Mouse (Mus musculus) bone marrow macrophage, adult 2 months (primary cell): Measurements from ENCODE around the gene Noct. TPM values are rescaled to one million over a fixed set of nuclear protein-coding genes. Genes with fewer than 3 reads are reported as not detected.
"Not testable (repeated sequence)": the region's sequence is repeated elsewhere in the genome, so short reads cannot be mapped to it uniquely, and the experiment has no call there.

Experiments
- H3K27ac ChIP-seq: 2 replicates; pipeline ENCODE4 v1.5.1; 2012; ENCODE audit warnings: low read depth, low read length; ENCODE audit not compliant: insufficient read depth
- H3K4me1 ChIP-seq: 2 replicates; pipeline ENCODE4 v1.6.1; 2012; ENCODE audit warnings: low read length; ENCODE audit not compliant: control insufficient read depth, insufficient read depth
- H3K4me3 ChIP-seq: 2 replicates; pipeline ENCODE4 v1.5.1; 2012; ENCODE audit warnings: mild to moderate bottlenecking, low read length, moderate library complexity; ENCODE audit not compliant: insufficient read depth
- CTCF ChIP-seq: IDR thresholded peaks from 2 replicates; pipeline ENCODE4 v1.5.1; 2012; ENCODE audit warnings: low read depth, mild to moderate bottlenecking, low read length, moderate library complexity
- POLR2A ChIP-seq: IDR thresholded peaks from 2 replicates; pipeline ENCODE4 v1.6.1; 2012; ENCODE audit warnings: mild to moderate bottlenecking, low read depth, low read length, borderline replicate concordance
- polyA plus RNA-seq: library from polyadenylated mRNA; stranded (reverse); fragments of >200 nt; gene quantifications from 2 replicates; pipeline ENCODE4 v1.2.4, GENCODE M21; 2012; ENCODE audit not compliant: missing spikeins, insufficient read depth, insufficient read length

The Noct gene
- polyA plus RNA-seq, 1 experiment: 8.3 TPM

DNA sequence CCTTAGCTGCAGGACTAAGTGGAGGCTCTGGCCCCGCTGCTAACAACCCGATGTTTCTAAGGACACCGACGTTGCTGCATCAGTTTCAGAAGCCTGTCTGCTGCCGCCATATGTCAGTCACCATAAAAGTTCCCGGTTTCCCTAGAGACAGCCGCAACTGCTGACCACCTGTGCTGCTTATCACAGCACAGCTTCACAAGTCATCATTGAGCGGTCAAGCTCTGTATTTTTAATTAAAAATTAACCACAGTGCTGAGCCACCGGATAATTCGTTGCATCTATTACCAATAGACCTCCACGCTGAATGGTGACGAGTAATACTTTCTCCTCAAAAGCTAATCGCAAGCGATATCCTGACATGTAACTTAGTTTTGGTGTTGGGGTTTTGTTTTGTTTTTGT lies 19.4 kb upstream of the Noct start:
- TF ChIP-seq POLR2A: no peak
- TF ChIP-seq CTCF: no peak
- H3K4me3 ChIP-seq: no peak overlapping the region
- H3K27ac ChIP-seq: no peak overlapping the region
- H3K4me1 ChIP-seq: peaks cover 8% of the 10 kb centered on the region

DNA sequence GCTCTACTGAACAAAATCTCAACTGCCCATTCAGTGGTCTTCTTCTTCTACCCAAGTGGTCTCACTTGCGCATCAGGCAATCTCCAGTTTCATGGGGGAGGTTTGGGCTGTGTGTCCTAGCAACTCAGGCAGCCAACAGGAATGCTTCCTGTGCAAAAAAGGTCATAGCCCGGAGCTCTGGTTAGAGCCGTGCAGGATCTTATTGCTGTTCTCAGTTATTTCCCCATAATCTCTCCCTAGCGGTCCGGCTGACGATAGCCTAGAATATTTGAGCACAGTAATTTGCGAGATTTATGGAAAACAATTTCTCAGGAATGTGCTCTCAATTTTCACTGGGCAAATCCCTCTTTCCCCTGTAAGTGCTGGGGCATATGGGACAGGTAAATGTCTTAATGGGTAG lies 17.7 kb upstream of the Noct start:
- Histone ChIP-seq H3K27ac (no peak overlapping the region), H3K4me1 (peaks cover 19% of the 10 kb centered on the region), H3K4me3 (no peak overlapping the region)
- TF ChIP-seq POLR2A: no peak
- no peak for TF ChIP-seq CTCF

DNA sequence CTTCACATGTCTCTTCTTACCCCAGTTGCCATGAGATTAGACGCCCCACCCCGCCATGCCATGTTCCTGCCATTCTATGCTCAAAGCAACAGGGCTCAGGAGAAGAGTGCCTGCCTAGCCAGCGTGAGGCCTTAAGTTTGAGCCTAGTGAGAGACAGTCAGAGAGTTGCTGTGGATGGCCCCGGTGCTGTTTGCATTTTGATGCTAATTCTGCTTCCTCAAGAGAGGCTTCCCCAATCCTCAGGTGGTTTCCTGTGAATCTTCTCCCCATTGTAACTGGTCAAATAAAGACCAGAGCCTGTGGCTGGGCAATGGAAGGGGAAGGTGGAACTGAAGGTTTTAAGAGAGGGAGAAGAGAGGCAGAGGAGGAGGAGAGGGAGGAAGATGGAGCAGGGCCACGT lies 15.6 kb upstream of the Noct start:
- Histone ChIP-seq H3K4me1 (peaks cover 24% of the 10 kb centered on the region), H3K27ac (no peak overlapping the region), H3K4me3 (no peak overlapping the region)
- TF ChIP-seq POLR2A: no peak
- no peak for TF ChIP-seq CTCF

DNA sequence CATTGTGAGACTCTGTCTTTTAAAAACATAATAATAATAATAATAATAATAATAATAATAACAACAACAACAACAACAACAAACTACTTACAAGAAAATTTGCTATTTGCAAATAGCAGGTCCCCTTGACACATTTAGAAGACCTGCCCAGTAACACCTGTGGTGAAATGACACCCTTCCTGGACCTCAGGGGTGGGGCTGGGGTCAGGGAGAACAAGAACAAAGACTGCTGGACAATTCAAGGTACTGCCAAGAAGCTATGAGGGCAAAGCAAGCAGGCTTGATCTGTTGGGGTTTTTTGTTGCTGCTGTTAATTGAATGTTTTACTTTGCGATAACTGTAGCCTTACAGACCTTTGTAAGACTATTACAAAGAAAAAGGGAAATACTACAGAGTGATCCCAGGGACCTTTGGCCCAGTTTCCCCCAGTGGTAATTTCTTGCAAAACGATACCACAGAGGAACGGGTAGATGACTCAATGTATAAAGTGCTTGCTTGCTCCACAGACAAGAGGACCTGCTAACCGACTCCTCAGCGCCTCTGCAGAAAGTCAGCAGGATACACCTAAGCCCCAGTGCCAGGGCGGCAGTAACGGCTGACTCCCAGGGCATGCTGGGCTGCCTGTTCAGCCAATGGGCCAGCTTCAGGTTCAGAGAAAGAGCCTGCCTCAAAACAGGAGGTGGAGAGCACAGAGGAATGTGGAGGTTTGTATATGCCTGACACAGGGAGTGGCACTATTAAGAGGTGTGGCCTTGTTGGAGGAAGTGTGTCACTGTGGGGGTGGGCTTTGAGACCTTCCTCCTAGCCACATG lies 14.5 kb upstream of the Noct start:
- TF ChIP-seq CTCF (no peak), POLR2A (no peak)
- Histone ChIP-seq H3K4me3 (peak overlapping the region; percentile 28), H3K4me1 (peaks cover 24% of the 10 kb centered on the region), H3K27ac (peak overlapping the region; percentile 74)

DNA sequence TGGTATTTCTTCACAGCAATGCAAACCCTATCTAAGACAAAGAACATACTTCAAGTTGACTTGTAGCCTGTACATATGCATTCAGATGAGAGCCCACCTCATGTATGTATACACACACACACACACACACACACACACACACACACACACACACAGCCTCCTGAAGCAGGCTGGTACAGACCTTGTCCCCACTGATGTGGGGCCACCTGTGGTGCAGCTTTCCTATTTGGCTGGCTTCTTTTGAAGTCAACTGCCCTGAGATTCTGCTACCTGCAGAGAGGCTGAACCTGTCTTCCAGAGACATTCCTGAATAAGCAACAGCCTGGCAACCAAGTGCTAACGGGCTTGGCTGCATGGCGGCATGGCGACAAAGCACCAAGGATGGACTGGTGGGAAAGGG lies 13.8 kb upstream of the Noct start:
- Histone ChIP-seq H3K4me3 (peak overlapping the region; percentile 28), H3K27ac (peak overlapping the region; percentile 74), H3K4me1 (peaks cover 24% of the 10 kb centered on the region)
- TF ChIP-seq POLR2A (no peak), CTCF (no peak)

DNA sequence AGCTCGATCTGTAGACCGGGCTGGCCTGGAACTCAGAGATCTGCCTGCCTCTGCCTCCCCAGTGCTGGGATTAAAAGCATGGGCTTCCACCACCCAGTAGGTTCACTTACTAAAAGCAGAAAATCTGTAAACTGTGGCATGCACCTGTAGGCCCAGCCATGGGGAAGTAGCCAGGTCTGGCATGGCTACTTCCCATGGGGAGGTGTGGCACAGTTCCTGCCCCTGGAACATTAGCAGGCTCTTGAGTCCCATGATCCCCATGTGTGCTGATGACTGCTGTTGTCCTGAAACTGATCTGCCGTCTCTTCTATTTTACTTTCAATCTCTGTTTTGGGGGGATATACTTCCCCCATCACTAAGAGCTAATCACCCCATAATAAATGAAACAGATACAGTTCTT lies 11.1 kb upstream of the Noct start:
- Histone ChIP-seq H3K4me1 (peaks cover 24% of the 10 kb centered on the region), H3K27ac (no peak overlapping the region), H3K4me3 (no peak overlapping the region)
- TF ChIP-seq CTCF (no peak), POLR2A (no peak)

DNA sequence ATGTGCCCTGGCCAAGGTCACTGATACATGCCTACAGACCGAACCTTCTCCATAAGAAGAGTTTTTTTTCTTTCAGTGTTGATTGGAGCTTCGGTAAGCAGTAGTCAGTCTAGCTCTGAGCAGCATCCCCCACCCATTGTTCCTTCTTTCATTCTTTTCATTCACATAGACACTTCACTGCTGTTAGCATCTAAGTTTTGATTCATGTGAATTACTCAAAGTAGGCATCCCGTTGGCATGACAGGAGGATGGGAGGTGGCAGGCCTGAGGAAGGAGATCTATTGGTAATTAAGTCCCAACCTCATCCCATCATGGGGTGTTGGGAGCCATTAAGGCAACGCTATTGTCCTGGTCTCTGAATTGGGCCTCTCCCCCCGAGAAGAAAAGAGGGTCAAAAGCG lies 8.6 kb upstream of the Noct start:
- Histone ChIP-seq H3K4me1 (peaks cover 8% of the 10 kb centered on the region), H3K4me3 (no peak overlapping the region), H3K27ac (no peak overlapping the region)
- no peak for TF ChIP-seq POLR2A
- no peak for TF ChIP-seq CTCF

DNA sequence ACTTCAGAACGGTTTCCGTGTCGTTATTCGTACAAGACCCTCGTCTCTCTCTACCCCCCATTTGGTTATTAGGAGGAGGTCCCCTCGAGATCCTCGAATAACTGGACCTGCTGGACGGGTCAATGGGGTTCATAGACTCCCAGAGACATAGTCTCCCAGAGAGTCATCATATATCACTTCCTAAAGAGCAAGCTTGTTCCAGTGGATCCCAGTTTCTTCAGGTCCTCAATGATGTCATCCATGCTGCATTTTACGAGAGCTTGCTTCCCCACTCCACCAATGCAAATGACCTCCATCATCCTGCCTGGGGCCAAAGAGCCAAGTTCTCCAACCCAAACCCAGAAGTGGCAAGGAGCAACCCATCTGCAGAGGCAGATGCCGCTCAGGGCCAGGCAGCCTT lies 7.9 kb upstream of the Noct start:
- H3K4me1 ChIP-seq, H3K27ac ChIP-seq, H3K4me3 ChIP-seq: not testable (repeated sequence)

DNA sequence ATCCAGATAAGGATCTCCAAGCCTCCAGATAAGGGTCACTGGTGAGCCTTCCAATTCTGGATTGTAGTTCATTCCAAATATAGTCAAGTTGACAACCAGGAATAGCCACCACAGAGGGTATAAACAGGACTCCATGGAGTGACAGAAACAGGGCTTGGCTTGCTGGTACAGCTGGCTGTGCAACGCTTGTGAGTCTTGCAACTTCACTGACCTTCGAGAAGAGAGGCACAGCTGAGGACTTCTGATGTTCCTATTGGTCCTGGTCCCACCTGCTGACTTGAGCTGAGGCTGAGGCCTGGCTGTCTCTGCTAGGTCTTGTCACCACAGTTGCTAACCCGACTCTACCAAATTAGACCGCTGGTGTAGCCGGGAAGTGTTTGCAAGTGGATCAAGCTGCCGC lies 5.9 kb upstream of the Noct start:
- H3K4me1 ChIP-seq, H3K4me3 ChIP-seq, H3K27ac ChIP-seq: not testable (repeated sequence)

DNA sequence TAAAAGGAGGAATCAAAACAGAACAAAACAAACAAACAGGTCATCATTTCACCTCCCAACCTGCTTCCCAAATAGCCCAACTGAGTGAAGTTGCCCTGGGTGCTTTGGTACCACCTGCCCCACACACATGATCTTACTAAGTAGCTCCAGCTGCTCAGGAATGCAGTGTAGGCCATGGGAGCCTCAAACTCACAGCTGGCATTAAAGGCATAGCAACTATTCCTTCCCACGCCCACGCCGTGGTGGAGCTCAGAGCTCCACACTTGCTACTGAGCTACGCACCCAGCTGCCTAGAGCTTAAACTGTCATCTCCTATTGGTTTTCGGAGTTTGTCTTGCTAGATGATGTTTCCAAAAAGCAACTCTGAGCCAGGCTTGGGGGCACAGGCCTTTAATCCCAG lies 5.0 kb upstream of the Noct start:
- Histone ChIP-seq H3K4me1 (peaks cover 8% of the 10 kb centered on the region; the same call in 1 of the 2 replicates), H3K4me3 (no peak overlapping the region), H3K27ac (no peak overlapping the region)
- no peak for TF ChIP-seq POLR2A
- no peak for TF ChIP-seq CTCF

DNA sequence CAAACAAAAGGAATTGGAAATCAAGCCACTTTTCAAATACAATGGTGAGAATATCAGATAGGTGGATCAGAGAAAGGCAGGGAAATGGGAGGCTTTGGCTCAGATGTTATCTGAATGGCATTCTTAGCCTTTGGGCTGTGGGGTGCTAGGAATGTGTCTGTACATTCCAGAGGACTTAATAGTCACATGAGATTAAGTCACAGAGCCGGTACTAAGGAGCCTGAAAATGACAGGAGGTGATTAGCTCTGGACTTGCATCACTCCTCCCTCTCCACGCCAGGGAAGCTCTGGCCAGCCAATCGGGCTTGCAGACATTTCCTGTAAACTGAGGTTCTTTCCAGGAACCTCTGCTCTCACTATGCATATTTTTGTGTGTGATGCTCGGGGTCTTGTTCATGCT lies 3.4 kb upstream of the Noct start:
- Histone ChIP-seq H3K27ac (no peak overlapping the region), H3K4me1 (peaks cover 8% of the 10 kb centered on the region; the same call in 1 of the 2 replicates), H3K4me3 (no peak overlapping the region)
- TF ChIP-seq CTCF (no peak), POLR2A (no peak)
